Mouse (Mus musculus) MEL-GATA-1-ER (cell line): Measurements from ENCODE around the gene Tnfsf4.

Experiments used
- DNase-seq: peaks from one replicate; pipeline ENCODE4 v3.0.0-alpha.2; 2012; ENCODE audit warnings: low read depth; ENCODE audit errors: extremely low read depth

Gene Tnfsf4

GRCm38 (mm10) chr1:161394931-161395459 lies at the start of gene Tnfsf4:
Gene Tnfsf4 (plus strand): TSS chr1:161395409.
- DNase-seq: no peak

- DNase-seq: no peak
Measured at GRCm38 (mm10) chr1:161350981-161351380, 44.2 kb upstream of the Tnfsf4 start.

DNA sequence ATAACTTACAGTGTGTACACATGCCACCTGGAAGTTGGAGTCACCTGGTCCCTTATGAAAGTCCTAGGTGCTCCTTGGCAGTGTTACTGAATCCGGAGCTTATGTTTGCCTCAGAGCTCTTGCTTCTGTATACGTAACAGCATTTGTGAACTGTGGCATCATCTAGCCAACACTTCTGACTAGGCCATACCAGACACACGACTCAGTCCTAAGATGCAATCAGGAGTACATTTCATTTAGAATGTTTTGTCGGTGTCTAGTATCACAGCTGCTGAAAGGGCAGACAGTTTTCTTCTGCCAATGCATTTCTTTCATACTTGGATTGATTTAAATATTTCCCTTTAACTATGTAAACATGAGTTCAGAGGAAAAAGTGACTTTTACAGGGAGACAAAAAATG lies 30.2 kb upstream of the Tnfsf4 start:
- DNase-seq: no peak

DNA sequence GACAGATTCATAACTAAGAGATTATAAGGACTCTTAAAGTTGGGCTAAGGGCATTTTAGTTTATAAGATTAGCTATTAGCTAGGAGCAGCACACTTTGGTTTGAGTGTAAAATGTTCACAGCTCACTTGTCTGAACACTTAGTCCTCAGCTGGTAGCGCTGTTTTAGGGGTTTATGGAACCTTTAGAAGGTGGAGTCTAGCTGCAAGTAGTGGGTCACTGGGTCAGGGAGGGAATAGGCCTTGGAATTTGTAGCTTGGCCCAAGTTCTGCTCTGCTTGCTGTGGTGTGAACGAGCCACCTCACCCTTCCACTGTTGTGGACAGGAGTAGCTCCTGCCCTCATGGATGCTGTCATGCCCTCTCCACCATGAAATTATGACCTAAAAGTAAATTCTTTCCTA lies 23.3 kb upstream of the Tnfsf4 start:
- DNase-seq: no peak

DNA sequence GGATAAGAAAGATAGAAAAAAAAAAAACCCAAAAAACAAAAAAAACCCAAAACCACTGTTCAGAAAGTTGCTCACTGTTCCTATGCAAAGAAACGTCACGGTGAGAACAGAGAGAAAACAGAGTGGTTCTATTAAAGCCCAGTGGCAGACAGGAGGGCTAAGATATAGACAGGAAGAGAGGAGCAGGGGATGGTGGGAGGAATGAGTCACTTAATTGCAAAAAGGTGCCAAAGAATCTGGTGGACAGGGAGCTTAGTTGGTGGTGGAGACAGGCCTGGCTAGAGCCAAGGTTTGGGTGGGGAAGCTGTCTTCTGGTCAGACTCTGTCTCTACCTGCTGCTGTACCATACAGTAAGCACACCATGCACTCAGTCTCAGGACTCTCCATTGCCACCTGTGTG lies 19.3 kb upstream of the Tnfsf4 start:
- no peak for DNase-seq

DNA sequence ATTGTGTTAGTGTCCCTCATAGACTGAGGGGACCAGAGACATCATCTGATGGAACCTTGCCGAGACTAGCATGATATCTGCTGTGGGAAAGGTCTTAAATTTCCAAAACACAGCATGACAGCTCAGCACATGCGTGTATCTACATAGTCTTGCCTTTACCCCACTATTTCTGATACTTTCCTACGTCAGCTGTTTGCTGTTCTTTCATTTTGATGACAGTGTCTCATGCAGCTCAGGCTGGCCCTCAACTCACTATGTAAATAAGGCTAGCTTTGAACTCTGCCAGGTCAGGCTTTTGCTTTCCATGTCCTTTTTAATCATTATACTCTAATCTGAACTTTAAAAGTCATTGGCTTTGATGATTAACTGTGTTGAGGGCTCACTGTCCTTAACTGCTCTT lies 16.6 kb upstream of the Tnfsf4 start:
- DNase-seq: no peak

DNA sequence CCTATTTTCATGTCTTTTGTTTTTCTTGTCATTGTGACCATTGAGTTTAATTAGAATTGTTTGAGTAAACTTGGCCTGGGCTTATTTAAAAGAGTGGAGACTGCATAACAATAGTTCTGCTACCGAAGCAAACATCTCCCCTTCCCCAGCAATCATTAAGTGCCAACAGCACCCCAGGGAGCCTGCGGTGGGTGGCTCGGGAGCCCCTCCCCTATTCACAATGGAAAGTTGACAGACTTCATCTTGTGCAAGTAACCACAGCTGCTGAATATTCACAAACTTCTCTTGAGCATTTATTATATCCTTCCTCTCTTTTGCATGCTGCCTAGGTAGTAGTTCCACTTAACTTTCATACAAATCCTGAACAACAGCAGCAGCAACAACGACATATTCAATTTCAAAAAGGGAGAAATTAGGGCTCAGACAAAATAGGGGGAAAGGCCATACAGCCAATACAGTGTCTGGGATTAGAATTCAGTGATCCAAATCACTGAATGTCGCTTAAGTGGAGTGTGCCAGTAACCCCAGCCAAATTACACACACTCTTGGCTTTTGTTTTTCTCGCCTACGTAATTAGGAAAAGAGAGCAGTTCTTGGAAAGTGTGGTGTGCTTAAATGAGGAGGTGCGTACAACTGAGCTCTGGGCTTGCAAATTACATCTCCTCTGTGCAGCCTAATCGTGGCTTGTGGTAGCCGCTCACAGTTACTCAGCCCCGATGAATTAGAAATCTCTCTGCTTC lies 15.4 kb upstream of the Tnfsf4 start:
- DNase-seq: no peak

DNA sequence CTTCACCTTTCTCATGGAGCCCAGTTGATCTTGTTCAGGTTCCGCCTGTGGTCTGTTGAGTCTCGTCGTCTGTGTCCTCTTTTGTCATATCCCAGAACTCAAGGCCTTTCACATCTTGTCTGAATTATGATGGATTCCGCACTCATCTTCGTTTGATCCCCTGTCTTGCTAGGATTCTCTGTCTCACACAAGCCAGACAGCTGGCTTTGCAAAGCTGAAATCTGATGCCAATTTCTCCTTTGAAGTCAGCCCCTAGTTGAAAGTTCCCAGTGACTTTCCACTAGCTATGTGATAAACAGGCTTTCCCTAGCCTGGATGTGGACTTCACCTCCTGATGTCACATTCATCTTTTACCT lies 14.8 kb upstream of the Tnfsf4 start:
- DNase-seq: no peak

GRCm38 (mm10) chr1:161390066-161390465 lies 5.1 kb upstream of the Tnfsf4 start:
- peak; percentile 36 for DNase-seq

DNA sequence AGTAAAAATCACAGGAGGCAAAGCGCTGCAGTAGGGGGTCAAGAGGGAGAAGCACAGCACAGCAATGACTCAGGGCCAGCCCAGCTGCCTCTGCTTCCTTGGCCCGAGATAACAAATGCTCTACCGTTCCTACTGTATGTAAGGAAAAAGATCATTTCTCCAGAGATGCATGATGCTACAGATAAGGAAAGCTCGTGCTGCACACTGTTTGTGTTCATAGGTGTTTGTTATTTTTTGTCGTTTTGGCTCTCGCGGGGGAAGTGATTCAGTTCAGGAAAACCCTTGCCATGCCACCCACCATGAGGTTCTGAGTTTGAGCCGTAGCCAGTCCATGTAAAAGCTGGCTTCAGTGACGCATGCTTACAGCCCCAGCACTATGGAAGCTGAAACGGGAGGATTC lies 2.3 kb upstream of the Tnfsf4 start:
- no peak for DNase-seq

DNA sequence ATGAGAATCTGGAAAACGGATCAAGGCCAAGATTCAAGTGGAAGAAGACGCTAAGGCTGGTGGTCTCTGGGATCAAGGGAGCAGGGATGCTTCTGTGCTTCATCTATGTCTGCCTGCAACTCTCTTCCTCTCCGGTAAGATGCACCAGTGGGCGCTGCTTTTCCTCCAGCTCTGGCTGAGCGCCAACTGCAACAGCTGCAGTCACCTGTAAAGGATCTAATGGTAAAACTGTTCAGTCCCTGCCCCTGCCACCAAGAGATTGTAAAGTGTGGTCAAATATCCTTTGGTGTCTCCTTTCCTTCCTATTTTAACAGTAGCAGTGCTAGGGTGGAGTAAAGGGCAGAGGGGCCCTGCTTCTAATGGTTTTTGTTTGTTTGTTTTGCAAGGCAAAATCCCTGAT lies 401 bp downstream of the Tnfsf4 start:
- DNase-seq: no peak

DNA sequence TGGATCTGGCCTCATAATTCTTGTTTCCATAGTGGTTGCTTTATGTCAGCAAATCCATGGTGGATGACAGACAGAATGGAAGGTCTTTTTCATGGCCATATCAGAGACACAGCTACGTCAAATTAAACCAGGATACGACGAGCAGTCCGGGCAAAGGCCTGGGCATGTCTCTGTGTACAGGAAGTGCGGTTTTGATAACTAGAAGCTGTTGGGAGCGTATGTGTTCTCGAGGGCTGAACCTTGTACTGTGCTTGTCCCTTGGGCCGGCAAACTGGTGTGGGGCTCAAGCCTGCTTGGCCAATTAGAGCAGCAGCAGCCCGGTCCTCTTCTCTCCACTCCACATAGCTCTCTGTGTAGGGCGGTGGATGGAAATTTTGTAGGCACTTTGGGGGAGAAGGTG lies 1.1 kb downstream of the Tnfsf4 start:
- no peak for DNase-seq

- no peak for DNase-seq
Measured at GRCm38 (mm10) chr1:161400126-161400525, 4.9 kb downstream of the Tnfsf4 start.

- DNase-seq: no peak
Measured at GRCm38 (mm10) chr1:161403061-161403460, 7.9 kb downstream of the Tnfsf4 start.

DNA sequence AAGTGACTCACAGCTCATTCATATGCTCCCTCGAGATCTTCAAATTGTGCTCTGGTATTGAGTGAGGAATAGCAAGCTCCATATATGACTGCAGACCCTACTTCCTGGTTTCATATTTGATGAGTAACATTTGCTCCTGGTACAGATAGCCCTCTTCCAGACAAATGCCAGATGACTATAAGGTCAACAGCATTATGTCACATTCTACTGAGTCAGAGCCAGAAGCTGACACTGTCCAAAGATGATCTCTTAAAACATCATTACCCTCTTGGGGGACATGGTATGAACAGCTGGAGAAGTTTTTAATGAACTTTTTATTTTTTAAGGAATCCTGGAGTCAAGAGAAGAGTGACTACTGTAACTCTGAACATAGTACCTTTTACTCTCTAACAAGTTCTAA lies 11.3 kb downstream of the Tnfsf4 start:
- DNase-seq: no peak

- no peak for DNase-seq
Measured at GRCm38 (mm10) chr1:161419926-161420325, 24.7 kb downstream of the Tnfsf4 start.

- no peak for DNase-seq
Measured at GRCm38 (mm10) chr1:161420646-161421045, 25.4 kb downstream of the Tnfsf4 start.

DNA sequence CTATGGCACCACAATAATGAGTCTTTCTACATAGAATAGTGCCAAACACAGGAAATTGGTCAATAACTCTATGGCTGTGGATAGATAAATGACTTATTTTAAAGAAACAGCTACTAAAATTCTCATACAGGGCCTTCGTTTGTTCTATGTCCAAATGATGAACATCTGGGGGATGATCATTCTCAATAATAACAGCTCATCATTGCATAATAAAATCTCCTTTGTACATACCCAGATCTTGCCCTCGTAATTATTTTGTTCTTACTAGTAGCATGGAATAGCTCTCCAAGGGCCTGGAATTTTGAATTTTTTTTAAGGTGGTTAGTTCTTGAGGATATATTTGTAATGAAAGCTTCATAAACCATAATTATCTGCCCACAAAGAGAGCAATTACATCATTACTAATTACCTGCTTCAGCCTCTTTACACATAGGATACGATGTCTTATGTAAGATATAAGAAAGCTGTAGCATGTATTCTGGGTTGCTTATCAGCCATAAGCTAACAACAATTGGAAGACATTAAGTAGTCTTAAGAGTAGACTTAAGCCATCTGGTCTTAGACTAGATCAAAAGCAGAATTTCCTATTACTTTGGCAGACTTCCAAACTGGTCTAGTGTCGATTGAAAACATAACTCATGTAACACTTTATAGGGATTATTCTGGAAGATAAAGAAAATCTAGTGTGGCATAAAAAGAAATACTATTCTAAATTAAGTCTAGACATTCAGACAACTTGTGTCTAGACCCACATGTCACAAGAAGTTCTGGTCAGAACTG lies 31.3 kb downstream of the Tnfsf4 start:
- DNase-seq: no peak

GRCm38 (mm10) chr1:161427057-161427311 lies 31.8 kb downstream of the Tnfsf4 start:
- DNase-seq: no peak

DNA sequence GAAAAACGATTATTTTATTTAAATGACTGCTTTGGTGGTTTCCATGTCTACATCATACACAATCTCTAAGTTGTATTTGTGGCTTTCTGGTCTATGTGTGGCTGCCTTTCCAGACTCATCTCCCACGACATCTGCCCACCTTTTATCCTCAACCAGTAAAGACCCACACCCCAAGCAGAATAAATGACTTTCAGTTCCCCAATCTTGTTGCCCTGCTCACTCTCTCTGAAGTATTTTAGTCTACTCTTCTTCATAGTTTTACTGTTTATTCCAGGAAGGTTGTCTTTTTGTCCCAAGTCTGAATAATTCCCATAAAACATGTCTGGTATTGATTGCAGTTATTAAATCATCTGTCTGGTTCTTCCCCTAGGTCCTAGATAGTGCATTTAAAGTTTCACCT lies 40.6 kb downstream of the Tnfsf4 start:
- no peak for DNase-seq

DNA sequence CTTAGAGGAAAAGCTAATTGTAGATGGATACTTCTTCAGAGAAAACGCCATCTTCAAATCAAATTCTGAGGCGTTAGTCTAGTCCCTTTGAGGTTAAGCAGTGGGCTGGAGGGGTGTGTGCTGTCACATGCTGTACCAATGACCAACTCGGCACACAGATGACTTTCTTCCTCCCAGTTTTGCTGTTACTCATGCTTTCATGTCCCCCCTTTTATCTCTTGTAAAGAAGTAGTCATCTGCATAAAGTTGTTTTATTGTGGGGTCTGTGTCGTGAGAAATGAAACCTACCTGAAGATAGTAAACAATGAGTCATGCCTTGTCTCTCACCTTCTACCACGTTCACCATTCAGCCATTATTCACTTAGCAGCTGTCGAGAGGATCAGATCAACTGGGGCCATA lies 41.3 kb downstream of the Tnfsf4 start:
- DNase-seq: no peak

DNA sequence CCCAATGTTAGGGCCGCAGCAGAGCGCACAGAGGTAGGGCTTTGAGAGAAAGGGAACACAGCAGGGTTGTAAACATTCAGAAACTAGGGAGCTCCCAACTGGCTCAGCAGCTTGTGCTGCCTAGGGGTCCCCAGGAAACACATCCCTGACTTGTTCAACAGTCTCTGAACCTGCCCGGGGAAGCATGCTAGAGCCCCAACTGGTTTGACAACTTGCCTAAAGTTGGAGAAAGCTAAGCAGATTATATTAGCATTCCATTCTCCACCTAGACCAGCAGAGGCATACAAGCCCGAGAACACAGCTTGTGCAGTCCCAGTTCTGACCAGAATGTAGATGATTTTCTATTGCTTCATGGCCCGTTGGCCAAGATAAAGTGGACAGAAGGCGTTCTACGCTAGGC lies 49.6 kb downstream of the Tnfsf4 start:
- no peak for DNase-seq

- DNase-seq: no peak
Measured at GRCm38 (mm10) chr1:161451683-161452245, 56.6 kb downstream of the Tnfsf4 start.
